Mouse (Mus musculus): Measurements from ENCODE around the gene Flywch1.

DNA sequence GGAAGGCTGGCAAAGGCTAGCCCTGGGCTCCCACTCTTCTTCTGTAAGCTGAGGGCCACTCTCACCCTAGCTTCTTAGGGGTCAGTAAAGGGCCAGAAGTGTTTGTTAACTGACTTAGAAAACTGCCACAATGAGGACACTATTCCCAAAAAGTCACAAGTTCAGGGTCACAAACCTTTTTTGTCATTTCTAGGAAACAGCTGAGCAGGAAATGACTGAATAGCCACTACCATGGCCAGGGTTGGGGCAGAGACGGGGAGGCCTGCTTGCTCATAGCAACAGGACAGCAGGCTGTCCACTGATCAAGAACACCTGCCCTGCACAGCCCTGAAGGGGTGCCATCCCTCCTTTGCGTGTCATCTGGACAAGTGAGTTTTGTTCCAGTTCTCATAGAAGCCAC, 5.7 kb upstream of the Flywch1 start:
- TF ChIP-seq CTCF (IDR thresholded peaks at IDR 0.05; ENCODE audit: insufficient read depth, low read depth, low read length), result no peak
- no peak for TF ChIP-seq POLR2A (IDR thresholded peaks at IDR 0.05; ENCODE audit: insufficient read depth, low read depth, low read length)
